Mouse (Mus musculus) ES-E14 (cell line): ENCODE measurements around the gene Cartpt.

ENCODE experiments used
- HCFC1 ChIP-seq: IDR thresholded peaks from 2 replicates; pipeline ENCODE4 v1.6.1; 2012; ENCODE audit warnings: low read length, inconsistent platforms, borderline replicate concordance; ENCODE audit not compliant: insufficient read depth
- ZC3H11A ChIP-seq: IDR thresholded peaks from 2 replicates; pipeline ENCODE4 v1.6.1; 2012; ENCODE audit warnings: low read depth, mild to moderate bottlenecking, inconsistent platforms, low read length, borderline replicate concordance
- ZNF384 ChIP-seq: IDR thresholded peaks from 2 replicates; pipeline ENCODE4 v1.6.1; 2012; ENCODE audit warnings: low read depth, low read length, inconsistent platforms

DNA sequence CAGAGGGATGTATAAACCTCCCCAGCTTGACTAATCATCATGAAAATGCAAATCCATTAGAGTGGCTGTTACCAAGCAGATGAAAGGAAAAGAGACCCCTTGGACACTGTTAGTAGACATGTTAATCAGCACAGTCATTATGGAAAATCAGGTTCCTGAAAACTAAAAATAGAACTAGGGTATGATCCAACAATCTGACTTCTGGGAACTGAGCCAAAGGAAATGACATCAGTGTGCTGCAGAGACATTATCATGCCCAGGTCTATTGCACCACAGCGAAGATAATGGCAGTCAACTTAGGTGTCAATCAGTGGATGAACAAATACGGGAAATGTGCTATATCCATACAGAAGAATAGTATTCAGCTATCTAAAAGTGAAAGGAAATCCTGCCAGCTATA lies 43.0 kb downstream of the Cartpt start:
- no peak for TF ChIP-seq ZNF384
- no peak for TF ChIP-seq HCFC1
- TF ChIP-seq ZC3H11A: no peak
